Mouse (Mus musculus): Measurements from ENCODE around the gene 9630041A04Rik.

Gene 9630041A04Rik

GRCm38 (mm10) chr9:101861596-101862471, at the start of gene 9630041A04Rik:
Gene 9630041A04Rik, plus strand, starts transcription at chr9:101861841.
- DNase-seq (ENCODE audit: low spot score in 2 of 2): no peak

- no peak for DNase-seq (ENCODE audit: low spot score in 2 of 2)
Measured at GRCm38 (mm10) chr9:101823896-101824295, 37.7 kb upstream of the 9630041A04Rik start.

- no peak for DNase-seq (ENCODE audit: low spot score in 2 of 2)
Measured at GRCm38 (mm10) chr9:101825626-101826025, 36.0 kb upstream of the 9630041A04Rik start.

GRCm38 (mm10) chr9:101833619-101834018, 28.0 kb upstream of the 9630041A04Rik start:
- no peak for DNase-seq (ENCODE audit: low spot score in 2 of 2)

GRCm38 (mm10) chr9:101841101-101841500, 20.5 kb upstream of the 9630041A04Rik start:
- no peak for DNase-seq (ENCODE audit: low spot score in 2 of 2)

GRCm38 (mm10) chr9:101843893-101844292, 17.7 kb upstream of the 9630041A04Rik start:
- DNase-seq (ENCODE audit: low spot score in 2 of 2): no peak

- no peak for DNase-seq (ENCODE audit: low spot score in 2 of 2)
Measured at GRCm38 (mm10) chr9:101845691-101846090, 15.9 kb upstream of the 9630041A04Rik start.

GRCm38 (mm10) chr9:101862481-101863065, 932 bp downstream of the 9630041A04Rik start:
- no peak for DNase-seq (ENCODE audit: low spot score in 2 of 2)

GRCm38 (mm10) chr9:101863130-101863529, 1.5 kb downstream of the 9630041A04Rik start:
- DNase-seq (ENCODE audit: low spot score in 2 of 2): no peak

- DNase-seq (ENCODE audit: low spot score in 2 of 2): no peak
Measured at GRCm38 (mm10) chr9:101868593-101868992, 7.0 kb downstream of the 9630041A04Rik start.

GRCm38 (mm10) chr9:101870034-101870433, 8.4 kb downstream of the 9630041A04Rik start:
- no peak for DNase-seq (ENCODE audit: low spot score in 2 of 2)

- DNase-seq (ENCODE audit: low spot score in 2 of 2): no peak
Measured at GRCm38 (mm10) chr9:101875306-101875705, 13.7 kb downstream of the 9630041A04Rik start.

GRCm38 (mm10) chr9:101877109-101877987, 15.7 kb downstream of the 9630041A04Rik start:
- no peak for DNase-seq (ENCODE audit: low spot score in 2 of 2)

- no peak for DNase-seq (ENCODE audit: low spot score in 2 of 2)
Measured at GRCm38 (mm10) chr9:101883295-101883694, 21.7 kb downstream of the 9630041A04Rik start.

- no peak for DNase-seq (ENCODE audit: low spot score in 2 of 2)
Measured at GRCm38 (mm10) chr9:101897851-101898250, 36.2 kb downstream of the 9630041A04Rik start.

- DNase-seq (ENCODE audit: low spot score in 2 of 2): no peak
Measured at GRCm38 (mm10) chr9:101903406-101903805, 41.8 kb downstream of the 9630041A04Rik start.

GRCm38 (mm10) chr9:101907747-101908255, 46.2 kb downstream of the 9630041A04Rik start:
- no peak for DNase-seq (ENCODE audit: low spot score in 2 of 2)

GRCm38 (mm10) chr9:101908849-101909248, 47.2 kb downstream of the 9630041A04Rik start:
- DNase-seq (ENCODE audit: low spot score in 2 of 2): no peak

- no peak for DNase-seq (ENCODE audit: low spot score in 2 of 2)
Measured at GRCm38 (mm10) chr9:101909491-101909890, 47.9 kb downstream of the 9630041A04Rik start.

- DNase-seq (ENCODE audit: low spot score in 2 of 2): no peak
Measured at GRCm38 (mm10) chr9:101911176-101911866, 49.7 kb downstream of the 9630041A04Rik start.

- no peak for DNase-seq (ENCODE audit: low spot score in 2 of 2)
Measured at GRCm38 (mm10) chr9:101915082-101915481, 53.4 kb downstream of the 9630041A04Rik start.
